ENCODE assay signal across 14 mouse cellular contexts in genomic region chr16:33167537-33167936, GRCm38 (mm10). TPM values are rescaled to one million over a fixed set of nuclear protein-coding genes. Genes with fewer than 3 reads are reported as not detected.
DNase-seq lines count a peak whose midpoint lies in the region; ATAC-seq and TF ChIP-seq lines count a peak whose summit lies in the region.
"Had no signal": no experiment of that assay in that cellular context is flagged by ENCODE, and none has a peak within 500 bp of the region (broad histone marks: within the 10 kb centered on the region; RNA-seq: fewer than 3 reads in every experiment).

No protein-coding gene starts in this region.

- DNase-seq in heart, adult 2 months = no peak
- DNase-seq in liver, embryonic 14.5 days (ENCODE audit: low read depth in 3 of 3, low spot score in 3 of 3) = no peak
- DNase-seq in liver (no peak), A20 (ENCODE audit: low read depth, low spot score) (peak; percentile 52)
- DNase-seq in T-cell, adult 2 months (ENCODE audit: low spot score) = peak; percentile 5
- no peak for DNase-seq in natural killer cell, adult 2 months (ENCODE audit: low spot score in 2 of 2)
- DNase-seq: cerebellum, postnatal 10 days had no signal

- H3K27me3 ChIP-seq in heart, adult 2 months (ENCODE audit: control insufficient read depth, insufficient read depth, low read length) = no peaks in the 10 kb centered on the region
- no peaks in the 10 kb centered on the region for H3K27me3 ChIP-seq in heart, embryonic 12.5 days (replicated peaks)
- no peaks in the 10 kb centered on the region for H3K27me3 ChIP-seq in liver, embryonic 14.5 days (ENCODE audit: control insufficient read depth, insufficient read depth, low read length)
- H3K27me3 ChIP-seq: embryonic facial prominence, embryonic 12.5 days; neural tube, embryonic 12.5 days had no signal

- 36% methylated on average over 5 of the region's 5 CpGs for WGBS in heart, adult 2 months
- WGBS in heart, embryonic 12.5 days = 34% methylated on average over 5 of the region's 5 CpGs
- WGBS in liver, embryonic 14.5 days (ENCODE audit: insufficient replicate concordance) = 28% methylated on average over 5 of the region's 5 CpGs

- H3K4me1 ChIP-seq in heart, adult 2 months (ENCODE audit: control insufficient read depth, insufficient read depth, low read length) = no peaks in the 10 kb centered on the region
- H3K4me1 ChIP-seq in heart, embryonic 12.5 days (replicated peaks) = peaks cover 17% of the 10 kb centered on the region
- H3K4me1 ChIP-seq in liver, embryonic 14.5 days (replicated peaks; ENCODE audit: control insufficient read depth in 2 of 2, insufficient read depth in 2 of 2, low read length in 1 of 2) = 0 out of 4 replicates have a peak, but pooled peaks cover 0 to 3% of the 10 kb centered on the region in 2 experiments
- H3K4me1 ChIP-seq: neural tube, embryonic 12.5 days had no signal

- H3K4me3 ChIP-seq in heart, adult 2 months = no peak overlapping the region
- no peak overlapping the region for H3K4me3 ChIP-seq in heart, embryonic 12.5 days
- no peak overlapping the region for H3K4me3 ChIP-seq in liver, embryonic 14.5 days (ENCODE audit: insufficient read depth in 1 of 2, low read depth in 2 of 2, low read length in 2 of 2)
- H3K4me3 ChIP-seq: embryonic facial prominence, embryonic 12.5 days; midbrain, embryonic 10.5 days; neural tube, embryonic 12.5 days had no signal

- no peaks in the 10 kb centered on the region for H3K9me3 ChIP-seq in heart, embryonic 12.5 days (replicated peaks)
- no peaks in the 10 kb centered on the region for H3K9me3 ChIP-seq in liver, embryonic 14.5 days (ENCODE audit: control insufficient read depth, low read length)
- H3K9me3 ChIP-seq: embryonic facial prominence, embryonic 12.5 days; midbrain, embryonic 10.5 days; neural tube, embryonic 12.5 days had no signal

- H3K36me3 ChIP-seq in heart, adult 2 months (ENCODE audit: control insufficient read depth, insufficient read depth, low read length) = no peaks in the 10 kb centered on the region
- H3K36me3 ChIP-seq in heart, embryonic 12.5 days = no peaks in the 10 kb centered on the region
- no peaks in the 10 kb centered on the region for H3K36me3 ChIP-seq in liver, embryonic 14.5 days (replicated peaks; ENCODE audit: control insufficient read depth, insufficient read depth, low read depth)
- H3K36me3 ChIP-seq: embryonic facial prominence, embryonic 12.5 days; midbrain, embryonic 10.5 days; neural tube, embryonic 12.5 days had no signal

- no peak for TF ChIP-seq POLR2A in heart, adult 2 months (IDR thresholded peaks at IDR 0.05; ENCODE audit: insufficient read depth, low read depth, low read length)

- TF ChIP-seq EP300 in heart, adult 2 months (IDR thresholded peaks at IDR 0.05; ENCODE audit: insufficient read depth, low read depth, low read length) = no peak
- TF ChIP-seq EP300 in liver, embryonic 14.5 days (IDR thresholded peaks at IDR 0.05; ENCODE audit: low read depth) = no peak

- no peak overlapping the region for H3K27ac ChIP-seq in heart, adult 2 months
- no peak overlapping the region for H3K27ac ChIP-seq in heart, embryonic 12.5 days (ENCODE audit: poor library complexity, severe bottlenecking)
- H3K27ac ChIP-seq in liver, embryonic 14.5 days = no peak overlapping the region
- H3K27ac ChIP-seq: embryonic facial prominence, embryonic 12.5 days; midbrain, embryonic 10.5 days; neural tube, embryonic 12.5 days had no signal

- TF ChIP-seq CTCF in heart, adult 2 months (IDR thresholded peaks at IDR 0.05) = peak; percentile 55
- peak; percentile 57 for TF ChIP-seq CTCF in liver, embryonic 14.5 days (IDR thresholded peaks at IDR 0.05; ENCODE audit: low read depth)

- ATAC-seq in heart, embryonic 12.5 days (ENCODE audit: insufficient number of reproducible peaks, low FRiP score) = no peak
- no peak for ATAC-seq in liver, embryonic 14.5 days (ENCODE audit: insufficient read depth)
- no peak for ATAC-seq in megakaryocyte, adult 5-6 weeks (ENCODE audit: poor library complexity, severe bottlenecking)
- ATAC-seq: forebrain, embryonic 14.5 days; intestine, embryonic 16.5 days had no signal

- H3K79me2 ChIP-seq in heart, adult 2 months (replicated peaks; ENCODE audit: control insufficient read depth, insufficient read depth, low read length) = no peaks in the 10 kb centered on the region

- H3K4me2 ChIP-seq in heart, embryonic 12.5 days = no peak overlapping the region
- H3K4me2 ChIP-seq in liver, embryonic 14.5 days (ENCODE audit: low read depth) = no peak overlapping the region
- H3K4me2 ChIP-seq: embryonic facial prominence, embryonic 12.5 days; neural tube, embryonic 12.5 days had no signal

- H3K9ac ChIP-seq in heart, adult 2 months (ENCODE audit: low read depth, low read length) = no peak overlapping the region
- H3K9ac ChIP-seq in heart, embryonic 12.5 days = no peak overlapping the region
- no peak overlapping the region for H3K9ac ChIP-seq in liver, embryonic 14.5 days (replicated peaks)
- H3K9ac ChIP-seq: embryonic facial prominence, embryonic 12.5 days; neural tube, embryonic 12.5 days had no signal

- intact Hi-C loops in heart, adult 2 months (cut with DNase I) = no loop called here

RNA-seq across cellular contexts. Expression of gene Osbpl11, which starts 17.3 kb away (rescaled TPM):
- total RNA-seq in heart, adult 2 months (2021) = 10 to 100 TPM; 17.0 to 18.4 TPM
- 8.9 and 12.0 TPM in 2 replicates for polyA plus RNA-seq in heart, adult 2 months (2012; rRNA removed)
- polyA plus RNA-seq in heart, embryonic 12.5 days (2016; fragmentation: Nextera tagmentation; extraction: Ambion mirVana) = 20.6 and 21.7 TPM in 2 replicates
- 3.1 and 3.3 TPM in 2 replicates for polyA plus RNA-seq in liver, embryonic 14.5 days (2012; rRNA removed)
- 4.3 and 5.5 TPM in 2 replicates for polyA plus RNA-seq in liver, embryonic 14.5 days (2014; fragmentation: Nextera tagmentation; extraction: Ambion mirVana)
- 17.2 and 18.4 TPM in 2 replicates for total RNA-seq in megakaryocyte, adult 5-6 weeks (2015)
- 29.1 and 30.0 TPM in 2 replicates for total RNA-seq in megakaryocyte, adult 5-6 weeks (2017)

Comparison
In these comparisons a context has a peak if more than half of its experiments do, and no peak if none do; other contexts are left out.
1. DNase-seq: peak in A20 (single experiment) and T-cell, adult 2 months (single experiment); none in heart, adult 2 months (0 of 2), liver, embryonic 14.5 days (0 of 3), liver (single experiment) and natural killer cell, adult 2 months (0 of 2).